Mouse (Mus musculus) CD8-positive naive resting alpha-beta T cell, adult 2 months (primary cell): Measurements from ENCODE around the gene Flii.

Experiments used
- DNase-seq, 2 experiments: peaks; one replicate each; pipeline ENCODE4 v3.0.0; 2022; ENCODE audit warnings: low read depth in 2 of 2, low spot score in 2 of 2

The Flii gene

GRCm38 (mm10) chr11:60719263-60719662, 7.8 kb downstream of the Flii start:
- no peak for DNase-seq

GRCm38 (mm10) chr11:60715833-60716232, 11.2 kb downstream of the Flii start:
- no peak for DNase-seq

GRCm38 (mm10) chr11:60712639-60713255, 14.3 kb downstream of the Flii start:
- no peak for DNase-seq

- no peak for DNase-seq
These were observed 15.0 kb downstream of the Flii start for GRCm38 (mm10) chr11:60712040-60712439.

GRCm38 (mm10) chr11:60711218-60711617, 15.8 kb downstream of the Flii start:
- DNase-seq = no peak

GRCm38 (mm10) chr11:60709481-60710465, 17.3 kb downstream of the Flii start:
- DNase-seq = no peak

GRCm38 (mm10) chr11:60708631-60709030, 18.4 kb downstream of the Flii start:
- DNase-seq = no peak

GRCm38 (mm10) chr11:60707672-60708071, 19.4 kb downstream of the Flii start:
- DNase-seq = no peak

- DNase-seq = no peak
These were observed 20.2 kb downstream of the Flii start for GRCm38 (mm10) chr11:60706696-60707480.

GRCm38 (mm10) chr11:60706076-60706475, 21.0 kb downstream of the Flii start:
- DNase-seq = no peak

- no peak for DNase-seq
These were observed 21.8 kb downstream of the Flii start for GRCm38 (mm10) chr11:60705255-60705654.

GRCm38 (mm10) chr11:60704023-60704880, 22.8 kb downstream of the Flii start:
- DNase-seq = no peak

GRCm38 (mm10) chr11:60703131-60703530, 23.9 kb downstream of the Flii start:
- DNase-seq = peak; percentile 42 to 59

GRCm38 (mm10) chr11:60701611-60702010, 25.5 kb downstream of the Flii start:
- DNase-seq = no peak

GRCm38 (mm10) chr11:60700320-60701185, 26.5 kb downstream of the Flii start:
- DNase-seq = no peak

GRCm38 (mm10) chr11:60699524-60700075, 27.5 kb downstream of the Flii start, which contains the start of gene Llgl1:
TSS of gene Llgl1 (plus strand) at chr11:60699723.
- peak; percentile 71 for DNase-seq

- no peak for DNase-seq
These were observed 28.1 kb downstream of the Flii start for GRCm38 (mm10) chr11:60698806-60699523.

- DNase-seq = peak in 1 of 2 experiments; percentile 18
These were observed 29.5 kb downstream of the Flii start for GRCm38 (mm10) chr11:60697561-60697960.
